ENCODE assay signal across 13 mouse cellular contexts in genomic region chr9:68942595-68943011, GRCm38 (mm10).
DNase-seq lines count a peak whose midpoint lies in the region; ATAC-seq lines count a peak whose summit lies in the region.
"Had no signal": no experiment of that assay in that cellular context is flagged by ENCODE, and none has a peak within 500 bp of the region (broad histone marks: within the 10 kb centered on the region; RNA-seq: fewer than 3 reads in every experiment).

No protein-coding gene starts in this region.

- no peak for ATAC-seq in kidney, embryonic 14.5 days (ENCODE audit: low FRiP score, low TSS enrichment)
- ATAC-seq in heart, embryonic 12.5 days (ENCODE audit: insufficient number of reproducible peaks, low FRiP score), result no peak
- ATAC-seq: liver, embryonic 12.5 days had no signal

- peaks cover 8% of the 10 kb centered on the region for H3K4me1 ChIP-seq in kidney, embryonic 14.5 days (ENCODE audit: control insufficient read depth, insufficient read depth, low read length)
- H3K4me1 ChIP-seq in limb, embryonic 10.5 days, result peaks cover 25% of the 10 kb centered on the region
- 0 out of 2 replicates have a peak, but pooled peaks cover 7% of the 10 kb centered on the region for H3K4me1 ChIP-seq in heart, embryonic 12.5 days (replicated peaks)
- H3K4me1 ChIP-seq: liver, embryonic 12.5 days had no signal

- no peaks in the 10 kb centered on the region for H3K27me3 ChIP-seq in kidney, embryonic 14.5 days (ENCODE audit: control insufficient read depth, insufficient read depth, low read length)
- peaks cover 52% of the 10 kb centered on the region for H3K27me3 ChIP-seq in limb, embryonic 10.5 days (ENCODE audit: low read depth, poor library complexity, severe bottlenecking)
- H3K27me3 ChIP-seq in heart, embryonic 12.5 days (replicated peaks), result 0 out of 2 replicates have a peak, but pooled peaks cover 3% of the 10 kb centered on the region
- H3K27me3 ChIP-seq: liver, embryonic 12.5 days had no signal

- H3K9ac ChIP-seq in kidney, embryonic 14.5 days (ENCODE audit: low read depth, low read length), result no peak overlapping the region
- H3K9ac ChIP-seq in heart, embryonic 12.5 days, result no peak overlapping the region
- H3K9ac ChIP-seq: liver, embryonic 12.5 days had no signal

- H3K9me3 ChIP-seq in kidney, embryonic 14.5 days (ENCODE audit: control insufficient read depth, low read length), result no peaks in the 10 kb centered on the region
- H3K9me3 ChIP-seq in limb, embryonic 10.5 days (replicated peaks), result no peaks in the 10 kb centered on the region
- H3K9me3 ChIP-seq in heart, embryonic 12.5 days (replicated peaks), result no peaks in the 10 kb centered on the region
- H3K9me3 ChIP-seq: liver, embryonic 12.5 days had no signal

- WGBS in kidney, embryonic 14.5 days, result 72% methylated on average over 4 of the region's 4 CpGs
- 54% methylated on average over 4 of the region's 4 CpGs for WGBS in limb, embryonic 10.5 days
- WGBS in heart, embryonic 12.5 days, result 58% methylated on average over 4 of the region's 4 CpGs

- DNase-seq in cerebellum, adult 18-20 months, result peak; percentile 32 to 36
- no peak for DNase-seq in cerebellum, adult 9-10 months
- DNase-seq in kidney, postnatal 14 days, result peak; percentile 17
- peak; percentile 60 to 64 for DNase-seq in cerebellum, postnatal 10 days
- peak; percentile 43 for DNase-seq in limb, embryonic 10.5 days (ENCODE audit: low spot score)
- DNase-seq in layer of hippocampus, postnatal 10 days (ENCODE audit: low spot score in 2 of 2), result no peak
- DNase-seq: B cell, adult 2 months; kidney, adult 11 months; lung, postnatal 4 days; thymus, postnatal 14 days had no signal

- H3K4me3 ChIP-seq in kidney, embryonic 14.5 days (ENCODE audit: low read length), result no peak overlapping the region
- H3K4me3 ChIP-seq in limb, embryonic 10.5 days, result no peak overlapping the region
- H3K4me3 ChIP-seq in heart, embryonic 12.5 days, result no peak overlapping the region
- H3K4me3 ChIP-seq: liver, embryonic 12.5 days had no signal

- no peak overlapping the region for H3K27ac ChIP-seq in kidney, embryonic 14.5 days (ENCODE audit: low read depth, low read length)
- no peak overlapping the region for H3K27ac ChIP-seq in limb, embryonic 10.5 days
- no peak overlapping the region for H3K27ac ChIP-seq in heart, embryonic 12.5 days (ENCODE audit: poor library complexity, severe bottlenecking)
- H3K27ac ChIP-seq: liver, embryonic 12.5 days had no signal

- no peaks in the 10 kb centered on the region for H3K36me3 ChIP-seq in kidney, embryonic 14.5 days (ENCODE audit: control insufficient read depth, insufficient read depth, low read length)
- no peaks in the 10 kb centered on the region for H3K36me3 ChIP-seq in limb, embryonic 10.5 days
- no peaks in the 10 kb centered on the region for H3K36me3 ChIP-seq in heart, embryonic 12.5 days
- H3K36me3 ChIP-seq: liver, embryonic 12.5 days had no signal

- no peak overlapping the region for H3K4me2 ChIP-seq in kidney, embryonic 14.5 days (replicated peaks; ENCODE audit: low read depth, low read length)
- H3K4me2 ChIP-seq in heart, embryonic 12.5 days, result no peak overlapping the region
- H3K4me2 ChIP-seq: liver, embryonic 12.5 days had no signal

Comparison
In these comparisons a context has a peak if more than half of its experiments do, and no peak if none do; other contexts are left out.
1. DNase-seq: peak in cerebellum, adult 18-20 months (2 of 2), kidney, postnatal 14 days (single experiment), cerebellum, postnatal 10 days (2 of 2) and limb, embryonic 10.5 days (single experiment); none in cerebellum, adult 9-10 months (single experiment) and layer of hippocampus, postnatal 10 days (0 of 2).